Mouse (Mus musculus) erythroid progenitor cell, adult 5-6 weeks (primary cell): Measurements from ENCODE around the gene Rpn1. TPM values are rescaled to one million over a fixed set of nuclear protein-coding genes. Genes with fewer than 3 reads are reported as not detected.
A peak's percentile ranks its signal among the peaks of the same experiment; 100 is the strongest.

Source experiments
- ATAC-seq: replicated peaks from 2 replicates; pipeline ENCODE4 v1.8.0; 2016; ENCODE audit warnings: moderate number of reproducible peaks, mild to moderate bottlenecking, moderate TSS enrichment, inconsistent platforms; ENCODE audit not compliant: poor library complexity, low FRiP score, severe bottlenecking
- total RNA-seq, 2 experiments: library from RNA; stranded (forward) in 1 of 2; stranded (reverse) in 1 of 2; fragments of 150-400 nt in 1 of 2; fragments of 186-747, 209-891 nt in 1 of 2; gene quantifications; 2 replicates each; pipeline versions ENCODE4 v1.2.3 to v1.2.4; 2015 to 2017; ENCODE audit warnings: low replicate concordance in 2 of 2

Rpn1 gene
- total RNA-seq (2015; ENCODE audit: low replicate concordance) (27.8 and 41.9 TPM in 2 replicates), total RNA-seq (2017; ENCODE audit: low replicate concordance) (31.4 and 37.1 TPM in 2 replicates)

DNA sequence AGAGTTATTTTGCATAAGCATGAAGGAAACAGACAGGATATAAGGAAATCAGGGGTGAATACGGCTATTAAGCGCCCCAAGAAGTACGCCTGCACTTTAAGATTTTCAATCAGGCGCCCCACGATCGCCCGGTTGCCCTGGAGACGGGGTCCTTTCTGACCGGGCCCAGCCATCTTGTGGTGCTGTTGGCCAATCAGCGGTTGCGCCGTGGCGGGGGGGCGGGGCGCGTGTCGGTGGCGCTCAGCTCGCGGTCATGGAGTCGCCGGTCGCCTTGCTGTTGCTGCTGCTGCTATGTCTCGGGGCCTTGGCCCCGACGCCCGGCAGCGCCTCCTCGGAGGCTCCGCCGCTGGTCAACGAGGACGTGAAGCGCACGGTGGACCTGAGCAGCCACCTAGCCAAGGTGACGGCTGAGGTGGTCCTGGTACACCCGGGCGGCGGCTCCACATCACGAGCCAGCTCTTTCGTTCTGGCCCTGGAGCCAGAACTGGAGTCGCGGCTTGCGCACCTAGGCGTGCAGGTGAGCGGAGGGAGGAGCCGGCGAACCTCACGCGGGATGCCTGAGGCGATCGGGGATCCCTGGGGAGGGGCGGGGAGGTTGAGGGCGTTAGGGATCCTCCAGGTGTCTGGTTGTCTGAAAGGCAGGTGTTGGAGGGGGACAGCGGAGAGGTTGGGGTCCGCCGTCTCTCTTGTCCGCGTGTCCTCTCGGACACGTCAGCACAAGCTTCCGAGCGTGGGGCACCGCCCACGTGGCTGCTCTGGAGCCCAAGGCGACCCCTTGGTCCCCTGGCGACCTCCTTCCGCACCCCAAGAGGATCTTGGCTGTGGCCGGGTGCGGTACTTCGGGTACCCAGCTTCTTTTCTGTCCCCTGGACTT, at the start of gene Rpn1:
TSS of gene Rpn1 (plus strand) at position 205 of the 874 bp plus-strand sequence.
- peak; percentile 98 for ATAC-seq

DNA sequence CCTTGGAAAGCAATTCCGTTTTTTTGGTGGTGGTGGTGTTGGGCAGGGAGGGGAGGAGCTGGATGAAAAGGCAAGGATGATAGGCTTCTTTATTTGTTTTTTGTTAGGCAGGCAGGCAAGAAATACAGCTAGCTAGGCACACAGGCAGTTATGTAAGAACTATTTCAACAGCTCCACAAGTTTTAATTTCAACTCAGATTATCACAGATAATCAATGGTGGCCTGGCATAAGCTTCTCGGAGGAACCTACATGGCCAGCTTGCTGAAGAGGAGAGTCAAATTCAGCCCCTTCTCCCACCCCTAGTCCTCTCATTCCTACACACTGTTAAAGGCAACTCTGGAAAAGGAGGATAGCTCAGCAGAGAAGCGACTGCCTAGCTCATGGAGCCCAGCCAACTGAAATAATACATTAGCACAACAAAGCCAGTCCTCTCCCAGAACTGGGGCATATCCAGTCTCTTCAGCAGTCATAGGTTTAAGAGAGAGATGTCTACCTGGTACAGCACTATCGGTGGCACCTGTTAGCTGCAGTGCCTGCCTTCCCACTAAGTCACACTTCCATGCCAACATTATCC, 46.7 kb upstream of the Rpn1 start:
- no peak for ATAC-seq

DNA sequence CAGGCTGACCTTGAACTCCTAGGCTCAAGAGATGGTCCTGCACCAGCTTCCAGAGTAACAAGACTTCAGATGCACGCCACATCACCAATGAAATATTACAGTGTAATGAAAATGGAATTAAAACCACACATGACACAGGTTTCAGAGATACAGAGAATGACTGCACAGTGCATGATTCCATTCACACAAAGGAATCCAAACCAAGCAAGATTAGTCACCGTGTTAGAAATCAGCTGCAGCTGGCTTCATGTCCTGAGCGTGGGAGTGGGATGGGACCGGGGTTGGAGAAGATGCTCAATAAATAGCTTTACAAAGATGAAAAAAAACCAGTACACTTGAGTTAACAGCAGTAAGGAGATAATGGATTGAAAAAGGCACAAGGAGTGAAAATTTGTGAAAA, 44.9 kb upstream of the Rpn1 start:
- ATAC-seq, result no peak

- no peak for ATAC-seq
Observed at GRCm38 (mm10) chr6:88041221-88041620, 43.1 kb upstream of the Rpn1 start.

GRCm38 (mm10) chr6:88042336-88042735, 41.9 kb upstream of the Rpn1 start:
- ATAC-seq, result no peak

DNA sequence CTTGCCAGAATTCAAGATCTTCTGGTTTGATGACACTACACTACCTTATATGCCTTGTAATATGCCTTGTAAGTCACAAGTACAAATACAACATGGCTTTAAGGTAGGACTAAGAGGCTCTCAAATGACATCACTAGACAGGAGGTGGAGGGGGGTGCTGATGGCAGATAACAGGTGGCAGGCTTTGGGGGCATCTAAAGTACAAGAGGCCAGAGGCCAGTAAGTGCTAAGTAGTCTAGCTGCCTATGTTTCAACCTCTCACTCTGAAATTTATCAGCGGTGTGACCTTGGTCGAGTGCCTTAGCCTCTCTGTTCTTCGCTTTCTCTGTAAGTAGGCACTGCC, 40.1 kb upstream of the Rpn1 start:
- ATAC-seq, result 0 out of 2 replicates have a peak, but pooled peaks have one; percentile 28

DNA sequence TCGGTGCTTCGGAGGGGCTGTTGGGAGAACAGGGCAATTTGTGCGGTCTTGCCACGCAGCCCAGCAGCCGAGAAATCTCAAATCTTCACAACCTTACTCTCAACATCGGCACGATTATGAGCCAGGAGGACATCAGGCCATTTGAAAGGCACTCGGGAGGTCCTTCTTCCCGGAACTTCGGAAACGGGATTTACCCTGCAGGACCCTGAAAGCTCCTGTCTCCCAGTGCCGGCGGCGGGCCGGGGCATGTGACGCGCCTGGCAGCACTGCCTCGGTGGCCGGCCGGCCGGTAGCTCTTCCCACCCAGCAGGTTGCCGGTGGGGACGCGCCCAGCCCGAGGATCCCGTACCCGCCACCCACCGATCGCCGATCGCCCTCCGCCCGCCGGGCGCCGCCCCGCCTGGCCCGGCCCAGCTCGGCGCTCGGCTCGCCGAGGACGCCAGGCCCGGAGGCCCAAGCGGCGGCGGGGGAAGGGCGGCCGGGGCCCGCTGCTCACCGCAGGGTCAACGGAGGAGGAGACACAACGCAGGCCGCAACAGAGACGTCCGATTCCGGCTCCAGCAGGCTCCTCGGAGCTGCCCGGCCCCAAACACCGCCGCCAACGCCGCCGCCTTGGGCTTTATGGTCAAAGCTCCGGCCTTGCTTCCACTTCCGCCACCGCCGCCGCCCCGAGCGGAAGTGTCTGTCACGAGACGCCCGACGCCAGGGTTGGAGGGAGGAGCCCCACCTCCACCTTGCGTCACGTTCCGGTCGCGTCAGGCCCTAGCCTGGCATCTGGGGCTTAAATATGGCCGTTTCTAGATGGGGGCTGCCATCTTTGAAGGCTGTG, 39.5 kb upstream of the Rpn1 start, which contains the start of gene Rab7:
TSS of gene Rab7 (minus strand) at position 694 of the 829 bp plus-strand sequence.
- ATAC-seq, result peak; percentile 99

DNA sequence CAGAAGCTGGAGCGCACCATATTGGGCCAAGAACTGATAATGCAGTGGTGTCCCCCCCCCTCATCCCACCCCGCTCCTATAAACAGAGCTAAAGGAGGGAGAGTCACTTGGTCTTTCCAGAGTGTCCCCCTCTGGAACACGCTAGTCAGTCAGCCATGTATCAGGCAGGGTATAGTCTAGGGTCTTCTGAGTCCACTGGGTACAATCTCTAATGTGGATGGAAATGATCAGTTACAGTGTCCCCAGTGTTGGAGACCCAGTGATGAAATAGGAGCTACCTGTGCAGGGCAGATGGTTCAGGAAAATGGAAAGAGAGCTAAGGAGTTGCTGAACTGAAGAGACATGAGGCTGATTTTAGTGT, 38.9 kb upstream of the Rpn1 start:
- no peak for ATAC-seq

GRCm38 (mm10) chr6:88047853-88048252, 36.4 kb upstream of the Rpn1 start:
- ATAC-seq, result no peak

GRCm38 (mm10) chr6:88049008-88049407, 35.3 kb upstream of the Rpn1 start:
- no peak for ATAC-seq

- no peak for ATAC-seq
Observed at GRCm38 (mm10) chr6:88051206-88051605, 33.1 kb upstream of the Rpn1 start.

- ATAC-seq, result no peak
Observed at GRCm38 (mm10) chr6:88053228-88054080, 30.8 kb upstream of the Rpn1 start.

- ATAC-seq, result no peak
Observed at GRCm38 (mm10) chr6:88054081-88054835, 30.0 kb upstream of the Rpn1 start.

DNA sequence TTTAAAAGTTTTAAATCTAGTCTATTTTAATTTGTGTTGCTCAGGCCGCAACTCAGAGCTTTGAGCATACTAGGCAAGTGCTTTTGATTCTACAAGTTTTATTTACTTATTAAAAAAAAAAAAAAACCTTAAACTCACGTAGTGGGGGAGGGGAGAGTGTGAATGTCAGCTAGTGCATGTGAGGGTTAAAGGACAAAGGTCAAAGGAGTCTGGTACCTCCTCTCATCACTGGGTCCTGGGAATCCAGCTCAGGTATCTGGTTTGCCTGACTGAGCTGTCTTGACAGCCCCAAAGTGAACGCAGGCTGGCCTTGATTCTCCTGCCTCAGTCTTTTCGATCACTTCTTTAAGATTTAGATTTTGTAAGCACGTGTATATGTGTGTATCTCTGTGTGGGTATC, 28.6 kb upstream of the Rpn1 start:
- ATAC-seq, result no peak

DNA sequence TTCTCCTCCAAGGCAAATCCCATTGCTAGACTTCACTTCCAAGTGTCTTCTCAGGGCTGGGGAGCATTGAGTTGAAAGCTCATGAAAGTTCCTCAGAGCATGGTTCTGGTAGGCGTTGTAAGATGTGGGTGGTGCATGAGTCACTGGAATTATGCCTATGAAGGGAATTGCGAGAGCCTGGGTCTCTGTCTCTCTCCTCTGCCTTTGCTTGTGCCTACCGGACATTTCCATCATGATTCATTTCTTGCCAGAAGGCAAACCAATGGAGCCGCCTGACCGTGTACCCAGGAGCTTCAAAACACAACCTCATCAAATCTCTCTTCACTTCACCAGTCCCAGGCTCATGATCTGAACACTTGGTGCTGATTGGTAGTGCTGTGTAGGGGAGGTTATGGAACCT, 27.4 kb upstream of the Rpn1 start:
- no peak for ATAC-seq

- no peak for ATAC-seq
Observed at GRCm38 (mm10) chr6:88059903-88060302, 24.4 kb upstream of the Rpn1 start.

DNA sequence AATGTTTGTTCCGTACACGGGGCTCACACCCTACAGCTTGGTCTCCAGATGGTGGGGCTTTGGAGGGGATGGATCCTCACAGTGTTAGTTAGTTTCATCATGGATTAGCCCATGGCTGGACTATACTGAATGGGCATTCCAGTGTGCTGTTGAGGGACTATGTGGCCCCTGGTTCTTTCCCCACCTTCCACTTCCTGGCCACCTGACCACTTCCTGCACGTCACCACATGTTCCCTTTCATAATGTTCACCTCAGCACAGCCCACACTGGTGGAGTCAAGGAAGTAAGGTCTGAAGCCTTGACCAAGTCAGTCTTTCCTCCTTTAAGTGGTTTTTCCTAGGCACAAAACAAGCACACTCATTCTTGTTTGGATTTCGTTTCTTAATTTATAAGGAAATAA, 23.7 kb upstream of the Rpn1 start:
- no peak for ATAC-seq

GRCm38 (mm10) chr6:88061406-88061805, 22.9 kb upstream of the Rpn1 start:
- no peak for ATAC-seq

- no peak for ATAC-seq
Observed at GRCm38 (mm10) chr6:88062398-88062797, 21.9 kb upstream of the Rpn1 start.
